Mouse (Mus musculus): ENCODE measurements around the gene Ccdc84.
"Not testable (repeated sequence)": the region's sequence is repeated elsewhere in the genome, so short reads cannot be mapped to it uniquely, and the experiment has no call there.

Ccdc84 gene

GRCm38 (mm10) chr9:44361931-44362330 is 56.4 kb downstream of the Ccdc84 start:
- DNase-seq (ENCODE audit: low read depth, low spot score), result not testable (repeated sequence)

- peak; percentile 97 for DNase-seq (ENCODE audit: low read depth, low spot score)
Measured at GRCm38 (mm10) chr9:44361190-44361917, 57.0 kb downstream of the Ccdc84 start, which contains the start of gene Vps11. Gene Vps11, minus strand, starts transcription at chr9:44361670.
